Mouse (Mus musculus) hindbrain, embryonic 16.5 days (tissue): ENCODE measurements at regions not wholly inside any gene's neighbourhood (a gene's known extent, or its start where the extent isn't known, plus 50 kb on each side); places are given as distances from the start of the nearest gene placed in this dataset.

Experiments
- ATAC-seq: fragments of 200-750 bp; cut with Nextera tagmentation; 2 replicates; pipeline ENCODE4 v1.8.0; 2017; ENCODE audit warnings: moderate TSS enrichment, moderate library complexity
- H3K27ac ChIP-seq: fragments of 300-500 bp; sonication (generic); 2 replicates; pipeline ENCODE4 v1.5.1; 2014; ENCODE audit warnings: low read depth, mild to moderate bottlenecking, control low read depth, low read length, moderate library complexity
- H3K27me3 ChIP-seq: fragments of 300-500 bp; sonication (generic); replicated peaks from 2 replicates; pipeline ENCODE4 v1.6.1; 2014; ENCODE audit warnings: low read length; ENCODE audit not compliant: control insufficient read depth, insufficient read depth
- H3K36me3 ChIP-seq: fragments of 300-500 bp; sonication (generic); 2 replicates; pipeline ENCODE4 v1.6.1; 2014; ENCODE audit warnings: mild to moderate bottlenecking, low read length, moderate library complexity, mixed read lengths; ENCODE audit not compliant: control insufficient read depth, insufficient read depth
- H3K4me1 ChIP-seq: fragments of 300-500 bp; sonication (generic); 2 replicates; pipeline ENCODE4 v1.6.1; 2014; ENCODE audit warnings: low read depth, low read length; ENCODE audit not compliant: control insufficient read depth, insufficient read depth
- H3K4me2 ChIP-seq: fragments of 300-500 bp; sonication (generic); 2 replicates; pipeline ENCODE4 v1.6.1; 2014; ENCODE audit warnings: mild to moderate bottlenecking, low read length, control low read depth, moderate library complexity
- H3K4me3 ChIP-seq: fragments of 300-500 bp; sonication (generic); 2 replicates; pipeline ENCODE4 v1.5.1; 2014; ENCODE audit warnings: mild to moderate bottlenecking, low read length, control low read depth, moderate library complexity
- H3K9ac ChIP-seq: fragments of 300-500 bp; sonication (generic); 2 replicates; pipeline ENCODE4 v1.6.1; 2014; ENCODE audit warnings: low read depth, mild to moderate bottlenecking, control low read depth, low read length, moderate library complexity
- H3K9me3 ChIP-seq: fragments of 300-500 bp; sonication (generic); 2 replicates; pipeline ENCODE4 v1.6.1; 2014; ENCODE audit warnings: mild to moderate bottlenecking, low read length, moderate library complexity; ENCODE audit not compliant: control insufficient read depth
- WGBS: fragments of 180-500 bp; shearing (Covaris S2); extraction: QIAGEN DNeasy Blood & Tissue Kit; methylation state at CpG from one replicate; pipeline ENCODE4 v1.1.7; 2014; 5-methylcytosine and 5-hydroxymethylcytosine counted together

DNA sequence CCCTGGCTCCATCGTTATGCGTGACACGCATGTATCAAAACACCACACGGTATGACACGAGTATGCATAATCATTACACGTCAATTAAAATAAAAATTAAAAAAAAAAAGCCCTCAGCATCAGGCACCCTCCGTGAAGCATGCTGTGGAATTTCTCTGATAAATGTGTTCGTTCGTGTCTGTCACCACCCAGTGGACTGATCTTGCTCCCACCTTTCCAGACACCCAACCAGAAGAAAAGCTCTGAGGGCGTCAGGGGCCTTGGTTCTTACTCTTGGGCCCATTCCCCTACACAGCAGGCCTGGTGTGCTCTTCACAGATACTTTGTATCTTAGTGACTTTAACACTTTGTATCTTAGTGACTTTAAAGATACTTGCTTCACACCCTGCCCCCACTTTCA, 200.5 kb downstream of the Cryba4 start:
- H3K36me3 ChIP-seq, result no peaks in the 10 kb centered on the region
- H3K27ac ChIP-seq, result no peak overlapping the region
- no peak for ATAC-seq
- no peak overlapping the region for H3K4me3 ChIP-seq
- H3K9me3 ChIP-seq, result no peaks in the 10 kb centered on the region; the same call in 1 of the 2 replicates
- no peak overlapping the region for H3K4me2 ChIP-seq
- WGBS, result 73% methylated on average over 10 of the region's 10 CpGs
- peaks cover 3% of the 10 kb centered on the region for H3K4me1 ChIP-seq
- H3K9ac ChIP-seq, result no peak overlapping the region
- no peaks in the 10 kb centered on the region; the same call in 1 of the 2 replicates for H3K27me3 ChIP-seq

DNA sequence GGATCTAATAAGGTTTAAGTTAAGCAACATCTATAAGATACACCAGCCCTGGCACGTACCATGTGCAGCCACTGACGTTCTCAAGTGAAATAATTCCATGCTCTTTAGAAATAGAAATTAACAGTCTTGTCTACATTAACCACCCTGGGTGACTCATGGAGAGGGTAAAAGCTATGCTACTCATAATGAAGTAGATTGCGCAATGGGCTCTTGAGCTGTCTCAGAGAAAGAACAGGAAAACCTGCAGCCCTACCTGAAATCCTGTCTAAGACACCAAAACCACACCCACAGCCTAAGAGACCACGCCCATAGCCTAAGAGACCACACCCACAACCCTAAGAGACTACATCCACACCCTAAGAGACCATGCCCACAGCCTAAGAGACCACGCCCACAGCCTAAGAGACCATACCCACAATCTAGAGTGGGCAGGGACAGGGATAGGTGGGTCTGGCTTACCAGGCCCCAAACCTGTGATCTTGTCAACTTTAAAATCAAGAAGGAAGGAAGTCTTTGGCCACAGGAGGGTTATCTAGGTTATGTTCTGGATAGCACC, 198.6 kb downstream of the Cryba4 start:
- Histone ChIP-seq H3K4me3 (no peak overlapping the region), H3K27ac (no peak overlapping the region), H3K9ac (no peak overlapping the region), H3K27me3 (no peaks in the 10 kb centered on the region; the same call in 1 of the 2 replicates), H3K4me2 (no peak overlapping the region), H3K9me3 (no peaks in the 10 kb centered on the region; the same call in 1 of the 2 replicates), H3K36me3 (no peaks in the 10 kb centered on the region), H3K4me1 (peaks cover 3% of the 10 kb centered on the region)
- 81% methylated on average over 5 of the region's 5 CpGs for WGBS
- no peak for ATAC-seq

DNA sequence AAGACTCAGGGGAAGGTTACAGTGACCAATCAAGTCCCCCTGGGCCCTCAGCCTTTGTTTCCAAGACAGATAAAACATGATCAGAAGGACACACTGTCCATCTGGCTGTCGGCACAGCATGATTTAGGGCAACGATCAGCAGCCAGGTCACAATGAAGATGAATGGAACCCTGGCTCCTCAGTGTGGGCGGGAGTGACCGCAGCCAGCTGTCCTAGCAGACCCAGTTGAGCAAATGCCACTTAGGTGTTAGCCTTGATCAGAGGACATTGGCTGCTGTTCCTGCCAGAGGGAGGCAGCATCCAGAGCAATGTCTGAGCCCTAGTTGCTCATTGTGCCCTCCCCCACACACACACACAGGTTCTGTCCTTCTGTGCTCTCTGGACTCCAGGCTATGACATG, 197.3 kb downstream of the Cryba4 start:
- no peak overlapping the region for H3K4me2 ChIP-seq
- H3K4me1 ChIP-seq, result peaks cover 3% of the 10 kb centered on the region
- no peaks in the 10 kb centered on the region for H3K9me3 ChIP-seq
- H3K36me3 ChIP-seq, result no peaks in the 10 kb centered on the region
- WGBS, result 66% methylated on average over 4 of the region's 4 CpGs
- H3K27ac ChIP-seq, result no peak overlapping the region
- no peak for ATAC-seq
- H3K27me3 ChIP-seq, result no peaks in the 10 kb centered on the region; the same call in 1 of the 2 replicates
- no peak overlapping the region for H3K9ac ChIP-seq
- no peak overlapping the region for H3K4me3 ChIP-seq

DNA sequence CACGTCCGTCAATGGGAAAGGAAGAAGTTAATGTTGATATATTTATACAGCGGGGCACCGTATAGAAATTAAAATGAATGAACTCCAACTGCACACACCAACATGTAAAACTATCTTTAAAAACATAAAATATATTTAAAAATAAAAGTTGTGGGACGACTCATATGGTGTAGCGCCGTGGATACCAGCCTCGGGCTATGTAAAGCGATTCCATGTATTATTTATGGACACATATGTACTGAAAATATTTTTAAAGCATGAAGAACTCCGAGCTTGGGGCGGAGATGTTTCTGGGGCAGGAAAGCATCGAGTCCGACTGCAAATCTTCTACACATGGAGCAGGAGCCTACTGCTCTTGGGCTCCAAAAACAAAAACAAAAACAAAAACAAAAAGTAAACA, 182.4 kb downstream of the Cryba4 start:
- Histone ChIP-seq H3K4me1 (no peaks in the 10 kb centered on the region), H3K4me2 (no peak overlapping the region), H3K27me3 (no peaks in the 10 kb centered on the region), H3K4me3 (no peak overlapping the region), H3K36me3 (no peaks in the 10 kb centered on the region), H3K9ac (no peak overlapping the region), H3K9me3 (no peaks in the 10 kb centered on the region), H3K27ac (no peak overlapping the region)
- no peak for ATAC-seq
- WGBS, result 86% methylated on average over 13 of the region's 13 CpGs

DNA sequence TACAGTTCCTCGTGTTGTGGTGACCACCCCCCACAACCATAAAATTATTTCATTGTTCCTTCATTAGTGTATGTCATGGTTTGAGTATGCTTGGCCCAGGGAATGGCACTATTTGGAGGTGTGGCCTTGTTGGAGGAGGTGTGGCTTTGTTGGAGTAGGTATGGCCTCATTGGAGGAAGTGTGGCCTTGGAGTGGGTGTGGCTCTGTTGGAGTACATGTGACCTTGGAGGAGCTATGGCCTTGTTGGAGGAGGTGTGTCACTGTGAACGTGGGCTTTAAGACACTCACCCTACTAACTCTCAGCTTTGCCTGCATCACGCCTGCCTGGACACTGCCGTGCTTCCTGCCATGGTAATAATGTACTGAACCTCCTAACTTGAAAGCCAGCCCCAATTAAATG, 179.9 kb downstream of the Cryba4 start:
- Histone ChIP-seq H3K36me3 (no peaks in the 10 kb centered on the region), H3K27me3 (no peaks in the 10 kb centered on the region), H3K4me1 (peaks cover 5% of the 10 kb centered on the region; the same call in 1 of the 2 replicates), H3K4me3 (no peak overlapping the region), H3K9me3 (no peaks in the 10 kb centered on the region), H3K27ac (no peak overlapping the region), H3K9ac (no peak overlapping the region), H3K4me2 (no peak overlapping the region)
- 68% methylated on average over 4 of the region's 4 CpGs for WGBS
- no peak for ATAC-seq

DNA sequence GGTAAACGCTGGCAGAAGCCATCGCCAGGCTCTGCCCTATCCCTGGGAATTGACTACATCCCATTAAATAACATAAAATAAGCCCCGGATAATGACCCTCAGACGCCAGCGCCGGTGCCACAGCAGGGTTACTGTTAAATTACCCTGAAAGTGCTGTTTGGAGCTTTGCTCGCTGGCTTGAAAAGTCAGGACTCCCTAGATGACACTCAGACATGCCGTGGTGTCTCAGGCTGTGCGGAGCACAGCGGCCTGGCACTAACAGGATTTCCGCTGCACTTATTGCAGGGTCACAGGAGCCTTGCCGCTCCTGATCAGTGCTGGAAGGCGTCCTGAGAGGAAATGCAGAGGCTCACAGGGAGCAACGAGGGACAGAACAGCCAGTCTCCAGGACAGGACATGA, 175.2 kb downstream of the Cryba4 start:
- no peaks in the 10 kb centered on the region for H3K27me3 ChIP-seq
- H3K36me3 ChIP-seq, result no peaks in the 10 kb centered on the region
- WGBS, result 21% methylated on average over 14 of the region's 14 CpGs
- H3K9me3 ChIP-seq, result no peaks in the 10 kb centered on the region
- no peak overlapping the region for H3K4me3 ChIP-seq
- peaks cover 5% of the 10 kb centered on the region; the same call in 1 of the 2 replicates for H3K4me1 ChIP-seq
- H3K27ac ChIP-seq, result no peak overlapping the region
- no peak overlapping the region for H3K4me2 ChIP-seq
- H3K9ac ChIP-seq, result no peak overlapping the region
- no peak for ATAC-seq

DNA sequence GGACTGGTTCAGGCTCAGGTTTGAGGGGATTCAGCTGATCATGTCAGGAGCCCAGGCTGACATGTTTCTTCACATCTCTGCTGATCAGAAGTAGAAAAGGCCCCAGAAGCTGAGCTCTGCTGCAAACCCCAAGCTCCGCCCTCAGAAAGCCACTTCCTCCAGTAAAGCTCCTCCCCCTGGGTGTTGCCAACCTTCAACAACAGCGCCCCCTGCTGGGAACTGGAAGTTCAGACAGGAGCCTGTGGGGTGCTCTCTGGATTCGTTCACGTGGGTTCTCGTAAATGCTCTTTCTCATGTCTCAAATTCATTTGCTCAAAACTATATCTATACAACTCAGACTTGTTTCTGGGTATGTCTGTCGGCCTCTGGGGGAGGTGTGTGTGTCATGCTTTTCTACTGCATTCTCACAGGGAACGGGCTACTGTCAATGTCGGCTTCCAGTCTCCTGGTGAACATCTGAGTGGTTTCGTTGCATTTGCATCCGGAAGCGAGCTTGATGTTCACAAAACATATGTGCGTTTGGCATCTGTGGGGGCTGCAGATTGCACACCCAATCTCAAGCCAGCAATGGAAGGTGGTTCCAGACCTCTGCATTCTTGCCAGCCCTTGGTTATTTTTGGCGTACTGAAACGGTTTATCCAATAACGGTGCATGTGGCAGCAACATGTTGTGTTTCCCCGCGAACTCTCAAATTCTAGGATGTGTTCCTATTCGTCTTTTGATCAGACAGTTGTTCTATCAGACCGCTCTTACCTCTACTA, 174.3 kb downstream of the Cryba4 start:
- no peak overlapping the region for H3K27ac ChIP-seq
- no peak overlapping the region for H3K4me3 ChIP-seq
- peaks cover 5% of the 10 kb centered on the region; the same call in 1 of the 2 replicates for H3K4me1 ChIP-seq
- H3K9ac ChIP-seq, result no peak overlapping the region
- no peak overlapping the region for H3K4me2 ChIP-seq
- H3K27me3 ChIP-seq, result no peaks in the 10 kb centered on the region
- no peak for ATAC-seq
- no peaks in the 10 kb centered on the region for H3K36me3 ChIP-seq
- 81% methylated on average over 19 of the region's 19 CpGs for WGBS
- no peaks in the 10 kb centered on the region for H3K9me3 ChIP-seq

DNA sequence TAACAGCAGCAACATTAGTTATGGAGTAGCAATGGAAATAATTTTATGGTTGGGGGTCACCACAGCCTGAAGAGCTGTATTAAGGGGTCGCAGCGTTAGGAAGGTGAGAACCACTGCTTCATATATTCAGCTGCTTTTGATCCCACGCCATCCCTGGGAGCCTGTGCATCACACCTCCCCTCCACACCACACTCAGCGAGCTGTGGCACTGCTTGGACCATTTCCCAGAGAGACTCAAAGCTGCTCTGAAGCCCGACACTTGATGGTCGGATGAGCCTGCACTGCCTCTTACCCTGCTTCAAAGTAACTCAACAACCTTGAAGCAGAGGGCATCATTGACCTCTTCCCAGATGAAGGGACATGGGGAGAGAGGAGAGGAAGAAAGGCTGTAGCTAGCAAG, 171.3 kb downstream of the Cryba4 start:
- Histone ChIP-seq H3K9ac (no peak overlapping the region), H3K4me3 (no peak overlapping the region), H3K36me3 (no peaks in the 10 kb centered on the region), H3K27ac (no peak overlapping the region), H3K27me3 (no peaks in the 10 kb centered on the region), H3K9me3 (no peaks in the 10 kb centered on the region), H3K4me1 (peaks cover 5% of the 10 kb centered on the region; the same call in 1 of the 2 replicates), H3K4me2 (no peak overlapping the region)
- ATAC-seq, result no peak
- 68% methylated on average over 6 of the region's 6 CpGs for WGBS

DNA sequence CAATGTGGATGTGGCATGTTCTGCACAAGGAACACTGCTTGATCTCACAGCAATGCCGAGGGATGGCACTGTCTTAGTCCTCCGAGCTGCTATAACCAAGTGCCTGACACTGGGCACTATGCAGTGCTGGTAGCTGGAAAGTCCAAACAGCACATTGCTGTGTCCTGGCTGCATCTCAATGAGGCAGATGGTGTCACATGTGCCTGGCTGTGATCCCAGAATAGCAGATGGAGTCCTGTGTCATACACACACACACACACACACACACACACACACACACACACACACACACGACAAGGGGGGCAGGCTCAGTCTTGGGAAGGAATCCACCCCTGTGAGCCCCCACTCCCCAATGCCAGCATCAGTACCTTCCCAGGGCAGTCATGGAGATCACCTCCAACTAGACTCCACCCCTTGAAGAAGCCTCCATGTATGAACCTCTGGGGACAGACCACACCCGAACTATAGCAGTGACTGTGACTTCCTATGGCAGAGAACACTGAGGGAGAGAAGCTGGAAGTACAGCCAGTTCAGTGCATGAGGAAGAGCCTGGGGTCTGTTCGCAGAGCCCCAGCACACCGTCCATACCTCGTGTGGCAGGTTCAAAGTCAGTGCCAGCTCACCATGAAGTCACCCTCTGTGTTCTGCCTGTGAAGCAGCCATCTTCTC, 160.3 kb downstream of the Cryba4 start:
- Histone ChIP-seq H3K9me3 (no peaks in the 10 kb centered on the region), H3K4me3 (no peak overlapping the region), H3K4me2 (no peak overlapping the region), H3K36me3 (no peaks in the 10 kb centered on the region), H3K9ac (no peak overlapping the region), H3K27ac (no peak overlapping the region), H3K27me3 (no peaks in the 10 kb centered on the region), H3K4me1 (peaks cover 9% of the 10 kb centered on the region)
- 62% methylated on average over 7 of the region's 7 CpGs for WGBS
- ATAC-seq, result peak; percentile 75
